Mouse (Mus musculus): Measurements from ENCODE around the gene Inpp5a.
A peak's percentile ranks its signal among the peaks of the same experiment; 100 is the strongest.

The Inpp5a gene

GRCm38 (mm10) chr7:139388670-139389212, at the start of gene Inpp5a:
TSS of gene Inpp5a (plus strand) at chr7:139389109.
- peak; percentile 99 for DNase-seq (ENCODE audit: low spot score)

GRCm38 (mm10) chr7:139339184-139339583, 49.7 kb upstream of the Inpp5a start:
- no peak for DNase-seq (ENCODE audit: low spot score)

GRCm38 (mm10) chr7:139341020-139341660, 47.8 kb upstream of the Inpp5a start:
- no peak for DNase-seq (ENCODE audit: low spot score)

- DNase-seq (ENCODE audit: low spot score), result no peak
Measured at GRCm38 (mm10) chr7:139342809-139343208, 46.1 kb upstream of the Inpp5a start.

- DNase-seq (ENCODE audit: low spot score), result no peak
Measured at GRCm38 (mm10) chr7:139347051-139347450, 41.9 kb upstream of the Inpp5a start.

GRCm38 (mm10) chr7:139350606-139351005, 38.3 kb upstream of the Inpp5a start:
- no peak for DNase-seq (ENCODE audit: low spot score)

GRCm38 (mm10) chr7:139354370-139355139, 34.4 kb upstream of the Inpp5a start:
- no peak for DNase-seq (ENCODE audit: low spot score)

GRCm38 (mm10) chr7:139357043-139357442, 31.9 kb upstream of the Inpp5a start:
- DNase-seq (ENCODE audit: low spot score), result no peak

- no peak for DNase-seq (ENCODE audit: low spot score)
Measured at GRCm38 (mm10) chr7:139359906-139360305, 29.0 kb upstream of the Inpp5a start.

- no peak for DNase-seq (ENCODE audit: low spot score)
Measured at GRCm38 (mm10) chr7:139360890-139361559, 27.9 kb upstream of the Inpp5a start.

- no peak for DNase-seq (ENCODE audit: low spot score)
Measured at GRCm38 (mm10) chr7:139361799-139362198, 27.1 kb upstream of the Inpp5a start.

GRCm38 (mm10) chr7:139362514-139362913, 26.4 kb upstream of the Inpp5a start:
- no peak for DNase-seq (ENCODE audit: low spot score)

- peak; percentile 61 for DNase-seq (ENCODE audit: low spot score)
Measured at GRCm38 (mm10) chr7:139363281-139364004, 25.5 kb upstream of the Inpp5a start.

GRCm38 (mm10) chr7:139364005-139364557, 24.8 kb upstream of the Inpp5a start:
- peak; percentile 95 for DNase-seq (ENCODE audit: low spot score)

GRCm38 (mm10) chr7:139364936-139365830, 23.7 kb upstream of the Inpp5a start:
- no peak for DNase-seq (ENCODE audit: low spot score)

GRCm38 (mm10) chr7:139366131-139366530, 22.8 kb upstream of the Inpp5a start:
- DNase-seq (ENCODE audit: low spot score), result no peak

- no peak for DNase-seq (ENCODE audit: low spot score)
Measured at GRCm38 (mm10) chr7:139366549-139366948, 22.4 kb upstream of the Inpp5a start.

GRCm38 (mm10) chr7:139368218-139368617, 20.7 kb upstream of the Inpp5a start:
- no peak for DNase-seq (ENCODE audit: low spot score)

- DNase-seq (ENCODE audit: low spot score), result peak; percentile 61
Measured at GRCm38 (mm10) chr7:139368722-139369380, 20.1 kb upstream of the Inpp5a start.

- DNase-seq (ENCODE audit: low spot score), result no peak
Measured at GRCm38 (mm10) chr7:139369501-139370088, 19.3 kb upstream of the Inpp5a start.
